Mouse (Mus musculus) cerebellum, adult 9-10 months (tissue): Measurements from ENCODE around the gene Trem1.

Source experiments
- DNase-seq: peaks from one replicate; pipeline ENCODE4 v3.0.0; 2022

Trem1 gene

DNA sequence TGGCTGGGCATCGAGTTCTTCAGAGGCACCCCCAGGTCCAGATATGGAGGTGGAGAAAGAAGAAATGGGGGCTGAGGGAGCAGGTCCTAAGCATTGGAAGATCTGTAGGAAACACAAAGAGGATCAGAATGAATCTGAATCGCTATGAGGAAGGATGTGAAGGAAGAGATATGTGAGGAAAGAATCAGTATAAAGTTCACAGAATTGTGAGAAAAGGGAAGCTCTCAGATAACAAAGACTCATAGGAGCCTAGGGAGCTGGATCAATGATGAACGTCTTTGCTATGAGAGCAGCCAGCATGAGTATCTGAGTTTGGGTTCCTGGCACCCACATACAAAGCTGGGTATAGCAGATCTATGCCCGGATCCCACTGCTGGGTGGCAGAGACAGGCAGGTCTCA lies 37.3 kb downstream of the Trem1 start:
- no peak for DNase-seq

DNA sequence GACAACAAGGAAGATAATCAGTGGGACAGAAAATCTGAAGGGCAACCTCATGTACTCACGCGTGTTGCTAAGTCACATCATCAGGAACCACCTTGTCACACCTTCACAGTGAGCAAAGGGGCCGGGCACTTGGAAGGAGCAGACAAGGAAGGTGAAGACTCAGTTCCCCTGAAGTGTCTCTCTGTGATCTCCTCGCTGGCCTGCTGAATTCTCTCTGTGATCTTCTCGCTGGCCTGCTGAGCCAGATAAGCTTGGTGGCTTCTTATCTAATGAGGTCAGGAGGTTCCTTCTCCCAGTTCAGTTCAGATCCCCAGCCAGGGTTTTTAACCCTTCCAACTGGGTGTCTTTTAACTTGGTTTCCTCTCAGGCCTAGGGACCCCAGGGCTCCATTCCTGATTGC lies 39.6 kb downstream of the Trem1 start:
- DNase-seq, result no peak

DNA sequence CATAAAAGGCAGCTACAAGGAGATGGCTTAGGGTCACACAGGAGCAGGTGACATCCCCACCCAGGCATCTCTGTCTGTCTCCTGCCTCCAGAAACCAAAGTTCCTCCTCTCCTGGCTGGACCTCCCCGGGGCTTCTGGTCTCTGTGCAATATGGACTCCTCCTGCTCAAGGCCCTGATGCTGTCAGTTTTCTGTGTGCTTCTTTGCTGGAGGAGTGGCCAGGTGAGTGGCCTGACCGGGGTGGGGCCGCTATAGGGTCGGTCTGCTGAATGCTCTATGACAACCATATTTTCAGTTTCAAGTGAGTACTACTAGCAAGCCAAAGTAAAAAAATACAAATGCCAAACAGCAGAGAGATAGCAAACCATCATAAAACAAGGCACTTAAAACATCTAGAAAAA lies 40.0 kb downstream of the Trem1 start:
- DNase-seq, result no peak

- no peak for DNase-seq
Measured at GRCm38 (mm10) chr17:48274098-48274497, 41.5 kb downstream of the Trem1 start.

GRCm38 (mm10) chr17:48274885-48275284 lies 42.3 kb downstream of the Trem1 start:
- peak; percentile 68 for DNase-seq

DNA sequence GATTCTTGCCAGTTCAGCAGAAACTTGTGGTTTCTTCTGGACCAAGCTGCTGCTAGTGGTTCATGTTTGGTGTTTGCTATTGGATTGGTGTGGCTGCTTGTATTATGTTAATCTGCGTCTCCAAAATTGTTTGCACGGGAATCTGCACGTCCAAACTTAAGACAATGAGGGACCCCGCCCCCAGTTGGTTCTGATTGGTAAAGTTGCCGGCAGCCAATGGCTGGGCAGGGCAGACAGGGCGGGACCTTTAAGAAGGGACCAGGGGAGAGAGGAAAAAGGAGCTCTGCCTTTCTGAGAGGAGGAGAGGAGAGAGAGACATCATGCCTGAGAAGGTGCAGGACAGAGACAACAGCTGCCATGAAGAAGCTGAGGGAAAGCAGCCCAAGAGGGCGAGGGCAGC lies 43.2 kb downstream of the Trem1 start:
- DNase-seq, result no peak

- no peak for DNase-seq
Measured at GRCm38 (mm10) chr17:48278381-48278780, 45.8 kb downstream of the Trem1 start.

GRCm38 (mm10) chr17:48279002-48279401 lies 46.4 kb downstream of the Trem1 start:
- DNase-seq, result no peak

- DNase-seq, result no peak
Measured at GRCm38 (mm10) chr17:48280943-48281738, 48.6 kb downstream of the Trem1 start.

- no peak for DNase-seq
Measured at GRCm38 (mm10) chr17:48281739-48282085, 49.1 kb downstream of the Trem1 start.

DNA sequence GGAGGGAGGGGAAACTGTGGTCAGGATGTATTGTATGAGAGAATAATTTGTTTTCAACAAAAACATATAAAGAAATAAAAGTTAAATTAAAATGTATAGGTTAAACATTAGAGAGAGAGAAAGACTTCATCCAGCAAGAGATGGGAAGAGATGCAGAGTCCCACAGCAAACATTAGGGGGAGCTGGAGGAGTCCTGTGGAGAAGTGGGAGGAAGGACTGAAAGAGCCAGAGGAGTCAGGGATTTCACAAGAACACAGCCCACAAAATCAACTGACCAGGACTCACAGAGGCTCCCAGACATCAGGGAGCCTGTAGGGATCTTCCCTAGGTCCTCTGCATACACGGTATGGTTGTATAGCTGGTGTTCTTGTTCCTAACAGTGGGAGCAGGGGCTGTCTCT lies 54.2 kb downstream of the Trem1 start:
- DNase-seq, result no peak

DNA sequence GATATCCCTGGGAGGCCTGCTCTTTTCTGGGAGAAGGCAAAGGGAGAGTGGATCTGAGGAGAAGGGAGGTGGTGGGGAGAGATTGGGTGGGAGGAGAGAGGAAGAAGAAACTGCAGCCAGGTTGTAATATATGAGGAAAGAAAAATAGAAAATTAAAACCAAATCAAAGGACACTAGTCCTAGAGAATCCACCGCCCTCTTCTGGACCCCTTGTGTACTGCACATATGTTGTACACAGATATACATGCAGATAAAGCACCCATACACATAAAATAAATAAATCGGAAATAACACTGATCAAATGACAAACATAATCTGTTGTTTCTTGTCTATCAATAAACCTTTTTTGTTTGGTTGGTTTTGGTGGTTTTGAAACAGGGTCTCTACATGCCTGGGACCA lies 54.7 kb downstream of the Trem1 start:
- DNase-seq, result no peak

DNA sequence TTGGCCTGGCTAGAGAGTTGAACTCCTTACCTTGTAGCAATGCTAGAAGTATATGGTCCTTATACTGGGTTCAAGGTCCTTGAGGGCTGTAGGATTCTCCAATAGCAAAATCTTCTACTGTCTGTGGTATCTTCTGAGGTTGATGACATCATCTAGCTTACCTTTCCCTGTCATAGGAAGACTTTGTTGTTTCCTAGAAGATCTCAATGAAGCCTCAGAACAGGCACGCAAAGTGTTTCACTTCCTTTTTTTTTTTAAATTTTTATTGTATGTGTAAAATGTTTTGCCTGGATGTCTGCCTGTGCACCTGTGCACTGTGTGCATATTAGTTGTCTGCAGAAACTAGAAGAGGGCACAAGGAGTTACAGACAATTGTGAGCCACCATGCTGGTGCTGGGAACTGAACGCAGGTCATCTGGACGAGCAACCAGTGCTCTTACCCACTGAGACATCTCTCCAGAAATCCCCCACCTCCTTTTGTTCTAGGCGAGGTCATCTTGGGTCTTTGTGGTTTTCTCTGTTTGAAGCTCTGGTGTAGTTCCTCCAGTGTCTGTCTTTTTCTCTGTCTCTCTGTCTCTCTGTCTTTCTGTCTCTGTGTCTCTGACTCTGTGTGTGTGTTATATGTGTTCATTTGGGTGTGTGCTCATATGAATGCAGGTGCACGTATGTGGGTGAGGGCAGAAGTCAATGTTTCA lies 61.1 kb downstream of the Trem1 start:
- no peak for DNase-seq
